Mouse (Mus musculus): ENCODE results near the gene Bbs5. TPM values are rescaled to one million over a fixed set of nuclear protein-coding genes. Genes with fewer than 3 reads are reported as not detected.

Bbs5 gene
- polyA plus RNA-seq, 1 experiment from 2014 or later, result 21.0 TPM

GRCm38 (mm10) chr2:69679990-69680389 lies 33.0 kb downstream of the Bbs5 start:
- no peaks in the 10 kb centered on the region for H3K4me1 ChIP-seq (ENCODE audit: control insufficient read depth, insufficient read depth, low read length)
- ATAC-seq (ENCODE audit: insufficient read depth, low FRiP score, low TSS enrichment) (no peak), DNase-seq (ENCODE audit: low spot score) (no peak)
- H3K4me2 ChIP-seq (ENCODE audit: low read depth), result no peak overlapping the region
- no peaks in the 10 kb centered on the region for H3K27me3 ChIP-seq (ENCODE audit: control insufficient read depth, insufficient read depth, low read length)
- WGBS, result 62% methylated on average over 6 of the region's 6 CpGs
- H3K27ac ChIP-seq (ENCODE audit: low read depth, low read length), result no peak overlapping the region
- H3K4me3 ChIP-seq (ENCODE audit: low read depth, low read length), result no peak overlapping the region
- H3K9ac ChIP-seq (ENCODE audit: low read length), result no peak overlapping the region
- no peaks in the 10 kb centered on the region for H3K9me3 ChIP-seq (ENCODE audit: control insufficient read depth, low read length)
- no peaks in the 10 kb centered on the region for H3K36me3 ChIP-seq (ENCODE audit: control insufficient read depth, insufficient read depth, low read length)

- H3K9ac ChIP-seq (ENCODE audit: low read length), result no peak overlapping the region
- no peak overlapping the region for H3K4me3 ChIP-seq (ENCODE audit: low read depth, low read length)
- no peak overlapping the region for H3K27ac ChIP-seq (ENCODE audit: low read depth, low read length)
- no peak overlapping the region for H3K4me2 ChIP-seq (ENCODE audit: low read depth)
- ATAC-seq (ENCODE audit: insufficient read depth, low FRiP score, low TSS enrichment) (no peak), DNase-seq (ENCODE audit: low spot score) (no peak)
- H3K9me3 ChIP-seq (ENCODE audit: control insufficient read depth, low read length), result no peaks in the 10 kb centered on the region
- H3K36me3 ChIP-seq (ENCODE audit: control insufficient read depth, insufficient read depth, low read length), result no peaks in the 10 kb centered on the region
- no peaks in the 10 kb centered on the region for H3K4me1 ChIP-seq (ENCODE audit: control insufficient read depth, insufficient read depth, low read length)
- 93% methylated on average over 4 of the region's 4 CpGs for WGBS
- H3K27me3 ChIP-seq (ENCODE audit: control insufficient read depth, insufficient read depth, low read length), result no peaks in the 10 kb centered on the region
These were observed 35.0 kb downstream of the Bbs5 start for GRCm38 (mm10) chr2:69681931-69682330.

GRCm38 (mm10) chr2:69683036-69683805 lies 36.2 kb downstream of the Bbs5 start:
- Histone ChIP-seq H3K4me1 (ENCODE audit: control insufficient read depth, insufficient read depth, low read length) (no peaks in the 10 kb centered on the region), H3K4me2 (ENCODE audit: low read depth) (no peak overlapping the region), H3K4me3 (ENCODE audit: low read depth, low read length) (no peak overlapping the region), H3K9me3 (ENCODE audit: control insufficient read depth, low read length) (no peaks in the 10 kb centered on the region), H3K9ac (ENCODE audit: low read length) (no peak overlapping the region), H3K27ac (ENCODE audit: low read depth, low read length) (peak overlapping the region; percentile 30; the same call in 1 of the 2 replicates), H3K36me3 (ENCODE audit: control insufficient read depth, insufficient read depth, low read length) (no peaks in the 10 kb centered on the region), H3K27me3 (ENCODE audit: control insufficient read depth, insufficient read depth, low read length) (no peaks in the 10 kb centered on the region)
- DNase-seq (ENCODE audit: low spot score) (peak; percentile 51), ATAC-seq (ENCODE audit: insufficient read depth, low FRiP score, low TSS enrichment) (peak; percentile 86)
- WGBS, result 40% methylated on average over 13 of the region's 13 CpGs

- Histone ChIP-seq H3K27me3 (ENCODE audit: control insufficient read depth, insufficient read depth, low read length) (no peaks in the 10 kb centered on the region), H3K4me1 (ENCODE audit: control insufficient read depth, insufficient read depth, low read length) (no peaks in the 10 kb centered on the region), H3K9ac (ENCODE audit: low read length) (no peak overlapping the region), H3K9me3 (ENCODE audit: control insufficient read depth, low read length) (no peaks in the 10 kb centered on the region), H3K36me3 (ENCODE audit: control insufficient read depth, insufficient read depth, low read length) (no peaks in the 10 kb centered on the region; the same call in 1 of the 2 replicates), H3K27ac (ENCODE audit: low read depth, low read length) (no peak overlapping the region), H3K4me3 (ENCODE audit: low read depth, low read length) (no peak overlapping the region), H3K4me2 (ENCODE audit: low read depth) (no peak overlapping the region)
- WGBS, result 87% methylated on average over 3 of the region's 3 CpGs
- DNase-seq (ENCODE audit: low spot score) (no peak), ATAC-seq (ENCODE audit: insufficient read depth, low FRiP score, low TSS enrichment) (no peak)
These were observed 37.5 kb downstream of the Bbs5 start for GRCm38 (mm10) chr2:69684488-69684887.

- Histone ChIP-seq H3K4me1 (ENCODE audit: control insufficient read depth, insufficient read depth, low read length) (no peaks in the 10 kb centered on the region), H3K36me3 (ENCODE audit: control insufficient read depth, insufficient read depth, low read length) (peaks cover 4% of the 10 kb centered on the region; the same call in 1 of the 2 replicates), H3K27me3 (ENCODE audit: control insufficient read depth, insufficient read depth, low read length) (no peaks in the 10 kb centered on the region), H3K9me3 (ENCODE audit: control insufficient read depth, low read length) (no peaks in the 10 kb centered on the region), H3K9ac (ENCODE audit: low read length) (no peak overlapping the region), H3K4me2 (ENCODE audit: low read depth) (no peak overlapping the region), H3K4me3 (ENCODE audit: low read depth, low read length) (no peak overlapping the region), H3K27ac (ENCODE audit: low read depth, low read length) (no peak overlapping the region)
- ATAC-seq (ENCODE audit: insufficient read depth, low FRiP score, low TSS enrichment) (no peak), DNase-seq (ENCODE audit: low spot score) (no peak)
- 95% methylated on average over 3 of the region's 3 CpGs for WGBS
These were observed 43.2 kb downstream of the Bbs5 start for GRCm38 (mm10) chr2:69690214-69690613.

GRCm38 (mm10) chr2:69690843-69691242 lies 43.9 kb downstream of the Bbs5 start:
- Histone ChIP-seq H3K36me3 (ENCODE audit: control insufficient read depth, insufficient read depth, low read length) (peaks cover 4% of the 10 kb centered on the region; the same call in 1 of the 2 replicates), H3K9me3 (ENCODE audit: control insufficient read depth, low read length) (no peaks in the 10 kb centered on the region), H3K4me2 (ENCODE audit: low read depth) (no peak overlapping the region), H3K9ac (ENCODE audit: low read length) (no peak overlapping the region), H3K27ac (ENCODE audit: low read depth, low read length) (no peak overlapping the region), H3K27me3 (ENCODE audit: control insufficient read depth, insufficient read depth, low read length) (no peaks in the 10 kb centered on the region), H3K4me3 (ENCODE audit: low read depth, low read length) (no peak overlapping the region), H3K4me1 (ENCODE audit: control insufficient read depth, insufficient read depth, low read length) (no peaks in the 10 kb centered on the region)
- 95% methylated on average over 6 of the region's 6 CpGs for WGBS
- ATAC-seq (ENCODE audit: insufficient read depth, low FRiP score, low TSS enrichment), result no peak
- DNase-seq (ENCODE audit: low spot score), result no peak

GRCm38 (mm10) chr2:69693501-69693900 lies 46.5 kb downstream of the Bbs5 start:
- no peak for DNase-seq (ENCODE audit: low spot score)
- H3K9ac ChIP-seq (ENCODE audit: low read length), result no peak overlapping the region
- no peak for ATAC-seq (ENCODE audit: insufficient read depth, low FRiP score, low TSS enrichment)
- H3K4me1 ChIP-seq (ENCODE audit: control insufficient read depth, insufficient read depth, low read length), result no peaks in the 10 kb centered on the region
- H3K36me3 ChIP-seq (ENCODE audit: control insufficient read depth, insufficient read depth, low read length), result peaks cover 4% of the 10 kb centered on the region; the same call in 1 of the 2 replicates
- no peak overlapping the region for H3K27ac ChIP-seq (ENCODE audit: low read depth, low read length)
- no peaks in the 10 kb centered on the region for H3K9me3 ChIP-seq (ENCODE audit: control insufficient read depth, low read length)
- H3K4me2 ChIP-seq (ENCODE audit: low read depth), result no peak overlapping the region
- WGBS, result 94% methylated on average over 11 of the region's 11 CpGs
- H3K4me3 ChIP-seq (ENCODE audit: low read depth, low read length), result no peak overlapping the region
- H3K27me3 ChIP-seq (ENCODE audit: control insufficient read depth, insufficient read depth, low read length), result no peaks in the 10 kb centered on the region

- ATAC-seq (ENCODE audit: insufficient read depth, low FRiP score, low TSS enrichment), result no peak
- Histone ChIP-seq H3K36me3 (ENCODE audit: control insufficient read depth, insufficient read depth, low read length) (peaks cover 7% of the 10 kb centered on the region), H3K9me3 (ENCODE audit: control insufficient read depth, low read length) (no peaks in the 10 kb centered on the region), H3K4me3 (ENCODE audit: low read depth, low read length) (no peak overlapping the region), H3K9ac (ENCODE audit: low read length) (no peak overlapping the region), H3K4me2 (ENCODE audit: low read depth) (no peak overlapping the region), H3K27ac (ENCODE audit: low read depth, low read length) (no peak overlapping the region), H3K4me1 (ENCODE audit: control insufficient read depth, insufficient read depth, low read length) (no peaks in the 10 kb centered on the region), H3K27me3 (ENCODE audit: control insufficient read depth, insufficient read depth, low read length) (no peaks in the 10 kb centered on the region)
- WGBS, result 94% methylated on average over 8 of the region's 8 CpGs
- no peak for DNase-seq (ENCODE audit: low spot score)
These were observed 53.5 kb downstream of the Bbs5 start for GRCm38 (mm10) chr2:69700446-69700845.

- DNase-seq (ENCODE audit: low spot score), result no peak
- no peak overlapping the region for H3K4me3 ChIP-seq (ENCODE audit: low read depth, low read length)
- no peak overlapping the region for H3K27ac ChIP-seq (ENCODE audit: low read depth, low read length)
- H3K9ac ChIP-seq (ENCODE audit: low read length), result no peak overlapping the region
- no peaks in the 10 kb centered on the region for H3K27me3 ChIP-seq (ENCODE audit: control insufficient read depth, insufficient read depth, low read length)
- H3K36me3 ChIP-seq (ENCODE audit: control insufficient read depth, insufficient read depth, low read length), result peaks cover 2% of the 10 kb centered on the region; the same call in 1 of the 2 replicates
- H3K4me1 ChIP-seq (ENCODE audit: control insufficient read depth, insufficient read depth, low read length), result no peaks in the 10 kb centered on the region
- no peaks in the 10 kb centered on the region for H3K9me3 ChIP-seq (ENCODE audit: control insufficient read depth, low read length)
- ATAC-seq (ENCODE audit: insufficient read depth, low FRiP score, low TSS enrichment), result no peak
- no peak overlapping the region for H3K4me2 ChIP-seq (ENCODE audit: low read depth)
- 91% methylated on average over 14 of the region's 14 CpGs for WGBS
These were observed 65.2 kb downstream of the Bbs5 start for GRCm38 (mm10) chr2:69712171-69712570.

Measured in neural tube, embryonic 11.5 days (tissue).